Mouse (Mus musculus) MEL (cell line): ENCODE measurements around the gene Bpi.

Experiments used
- CTCF ChIP-seq, 3 experiments: IDR thresholded peaks in 2 of 3; conservative IDR thresholded peaks in 1 of 3; 2 replicates each; pipeline ENCODE4 v1.5.1; 2011 to 2012; ENCODE audit warnings: low read length in 3 of 3, low read depth in 2 of 3, mild to moderate bottlenecking in 2 of 3, improper control_type of control experiment in 1 of 3, inconsistent platforms in 1 of 3, mixed read lengths in 1 of 3, moderate library complexity in 1 of 3; ENCODE audit not compliant: control insufficient read depth in 1 of 3, insufficient read depth in 1 of 3, poor library complexity in 1 of 3, severe bottlenecking in 1 of 3
- ETS1 ChIP-seq: IDR thresholded peaks from 2 replicates; pipeline ENCODE4 v1.6.1; 2012; ENCODE audit warnings: low read depth, mild to moderate bottlenecking, inconsistent platforms, low read length, improper control_type of control experiment, moderate library complexity
- HCFC1 ChIP-seq: IDR thresholded peaks from 2 replicates; pipeline ENCODE4 v1.6.1; 2012; ENCODE audit warnings: low read depth, mild to moderate bottlenecking, inconsistent platforms, low read length, improper control_type of control experiment, moderate library complexity
- NELFE ChIP-seq: IDR thresholded peaks from 2 replicates; pipeline ENCODE4 v1.6.1; 2011; ENCODE audit warnings: low read depth, low read length, improper control_type of control experiment
- NRF1 ChIP-seq: IDR thresholded peaks from 2 replicates; pipeline ENCODE4 v1.6.1; 2014; ENCODE audit warnings: low read depth, mild to moderate bottlenecking, inconsistent platforms, low read length, improper control_type of control experiment, moderate library complexity; ENCODE audit not compliant: poor library complexity, insufficient read depth, severe bottlenecking
- UBTF ChIP-seq: IDR thresholded peaks from 2 replicates; pipeline ENCODE4 v1.6.1; 2012; ENCODE audit warnings: low read depth, mild to moderate bottlenecking, inconsistent platforms, low read length, improper control_type of control experiment, moderate library complexity, borderline replicate concordance; ENCODE audit not compliant: insufficient read depth
- ZNF384 ChIP-seq: IDR thresholded peaks from 2 replicates; pipeline ENCODE4 v1.6.1; 2012; ENCODE audit warnings: low read depth, mild to moderate bottlenecking, inconsistent platforms, low read length, improper control_type of control experiment

GRCm38 (mm10) chr2:158302807-158303206 is 44.9 kb downstream of the Bpi start:
- TF ChIP-seq UBTF: no peak
- TF ChIP-seq NRF1: no peak
- no peak for TF ChIP-seq NELFE
- no peak for TF ChIP-seq HCFC1
- no peak for TF ChIP-seq CTCF (IDR thresholded peaks at IDR 0.05 in 2 of 3, conservative IDR thresholded peaks at IDR 0.05 in 1 of 3; ENCODE audit: control insufficient read depth in 1 of 3, insufficient read depth in 1 of 3, low read depth in 2 of 3, low read length in 3 of 3, poor library complexity in 1 of 3, severe bottlenecking in 1 of 3)
- TF ChIP-seq ZNF384: no peak
- TF ChIP-seq ETS1: no peak
